Mouse (Mus musculus) CH12.LX (cell line): ENCODE results near the gene 4933402N22Rik. TPM values are rescaled to one million over a fixed set of nuclear protein-coding genes. Genes with fewer than 3 reads are reported as not detected.
"Not testable (repeated sequence)": the region's sequence is repeated elsewhere in the genome, so short reads cannot be mapped to it uniquely, and the experiment has no call there.

Source experiments
- DNase-seq: peaks from one replicate; pipeline ENCODE4 v3.0.0-alpha.2; 2013; ENCODE audit errors: extremely low read depth
- H3K27ac ChIP-seq: 2 replicates; pipeline ENCODE4 v1.5.1; 2012; ENCODE audit warnings: low read depth, mild to moderate bottlenecking, control low read depth, moderate library complexity; ENCODE audit not compliant: insufficient read depth
- H3K27me3 ChIP-seq: replicated peaks from 2 replicates; pipeline ENCODE3; 2012; ENCODE audit warnings: inconsistent platforms
- H3K36me3 ChIP-seq, 2 experiments: replicated peaks in 1 of 2; 2 replicates each; pipeline versions ENCODE3 to v1.6.1; 2012; ENCODE audit warnings: inconsistent platforms in 1 of 2, low read length in 1 of 2, mild to moderate bottlenecking in 1 of 2, mixed read lengths in 1 of 2, moderate library complexity in 1 of 2; ENCODE audit not compliant: control insufficient read depth in 1 of 2, insufficient read depth in 1 of 2
- H3K4me1 ChIP-seq, 2 experiments: 2 replicates each; pipeline ENCODE4 v1.6.1; 2012; ENCODE audit warnings: inconsistent platforms in 1 of 2, moderate library complexity in 1 of 2; ENCODE audit not compliant: insufficient read depth in 2 of 2, control insufficient read depth in 1 of 2
- H3K4me2 ChIP-seq: 2 replicates; pipeline ENCODE4 v1.6.1; 2012; ENCODE audit warnings: low read depth, mild to moderate bottlenecking, control low read depth; ENCODE audit not compliant: poor library complexity, insufficient read depth, severe bottlenecking
- H3K4me3 ChIP-seq, 3 experiments: fragments of 150-350 bp in 1 of 3; sonication (generic) in 1 of 3; replicated peaks in 1 of 3; 2 replicates each; pipeline versions ENCODE3 to v1.5.1; 2011 to 2012; ENCODE audit warnings: low read depth in 2 of 3, low read length in 2 of 3, mild to moderate bottlenecking in 2 of 3, moderate library complexity in 2 of 3, control low read depth in 1 of 3, improper control_type of control experiment in 1 of 3, inconsistent platforms in 1 of 3, mixed read lengths in 1 of 3; ENCODE audit not compliant: poor library complexity in 1 of 3
- H3K79me2 ChIP-seq: replicated peaks from 2 replicates; pipeline ENCODE4 v1.6.1; 2012; ENCODE audit warnings: mild to moderate bottlenecking, moderate library complexity; ENCODE audit not compliant: control insufficient read depth, poor library complexity, insufficient read depth, severe bottlenecking; ENCODE audit errors: extremely low read depth
- H3K9ac ChIP-seq: 2 replicates; pipeline ENCODE4 v1.6.1; 2012; ENCODE audit warnings: low read depth, mild to moderate bottlenecking, control low read depth, moderate library complexity; ENCODE audit not compliant: insufficient read depth
- H3K9me3 ChIP-seq: replicated peaks from 2 replicates; pipeline ENCODE3; 2012; ENCODE audit warnings: low read length, inconsistent platforms, mixed read lengths
- BHLHE40 ChIP-seq: IDR thresholded peaks from 2 replicates; pipeline ENCODE4 v1.6.1; 2011; ENCODE audit warnings: mild to moderate bottlenecking, low read depth, low read length, improper control_type of control experiment
- CHD2 ChIP-seq: IDR thresholded peaks from 2 replicates; pipeline ENCODE4 v1.6.1; 2011; ENCODE audit warnings: low read length, improper control_type of control experiment
- EP300 ChIP-seq: IDR thresholded peaks from 2 replicates; pipeline ENCODE4 v1.6.1; 2011; ENCODE audit warnings: low read length, improper control_type of control experiment
- IRF4 ChIP-seq: IDR thresholded peaks from 2 replicates; pipeline ENCODE4 v1.6.1; 2014; ENCODE audit warnings: low read depth, mild to moderate bottlenecking, inconsistent platforms, low read length, improper control_type of control experiment
- JUND ChIP-seq: conservative IDR thresholded peaks from 2 replicates; pipeline ENCODE4 v1.6.1; 2011; ENCODE audit warnings: low read depth, low read length, improper control_type of control experiment
- TCF12 ChIP-seq: IDR thresholded peaks from 2 replicates; pipeline ENCODE4 v1.6.1; 2014; ENCODE audit warnings: low read depth, mild to moderate bottlenecking, inconsistent platforms, low read length, improper control_type of control experiment
- dilution Hi-C: fragments of 300-500 bp; cut with MboI; formaldehyde crosslinking; loops from 2 replicates; pipeline ENCODE4 v1.14.3; 2020; ENCODE audit warnings: low sequenced_read_pairs; ENCODE audit not compliant: extremely low pct_unique_long_range_greater_than_20kb, extremely low pct_ligation_motif_present
- in situ Hi-C: fragments of 300-500 bp; cut with MboI; formaldehyde crosslinking; loops from 3 replicates; pipeline ENCODE4 v1.14.3; 2019; ENCODE audit warnings: low sequenced_read_pairs, low pct_ligation_motif_present, low pct_unique_long_range_greater_than_20kb, mixed read lengths
- polyA plus RNA-seq: library from polyadenylated mRNA; unstranded; fragments of >175 nt; gene quantifications from 2 replicates; pipeline ENCODE4 v1.2.1, GENCODE M21; 2012; ENCODE audit warnings: low read depth; ENCODE audit not compliant: insufficient read length
- total RNA-seq, 2 experiments: library from RNA; depleted of rRNA; stranded (reverse); fragments of 300-350 nt in 1 of 2; fragments of >200 nt in 1 of 2; gene quantifications; 2 replicates each; pipeline ENCODE4 v1.2.3; 2012 to 2014

The 4933402N22Rik gene
- 0.59 and 1.2 TPM in 2 replicates for total RNA-seq (2012; rRNA removed)
- total RNA-seq (2014; rRNA removed), result 0.34 TPM in 1 of 2 replicates, not detected in the other
- polyA plus RNA-seq, result 0.49 TPM in 1 of 2 replicates, not detected in the other

- H3K27me3 ChIP-seq, H3K36me3 ChIP-seq, dilution Hi-C loops, in situ Hi-C loops, H3K9me3 ChIP-seq, H3K4me2 ChIP-seq, H3K9ac ChIP-seq, DNase-seq, H3K27ac ChIP-seq, H3K4me1 ChIP-seq, H3K4me3 ChIP-seq, H3K79me2 ChIP-seq: not testable (repeated sequence)
Observed at GRCm38 (mm10) chr5:11917743-11918142, at the start of gene 4933402N22Rik. TSS of gene 4933402N22Rik (plus strand) at chr5:11918043.

GRCm38 (mm10) chr5:11923790-11924189, 5.9 kb downstream of the 4933402N22Rik start:
- H3K79me2 ChIP-seq, H3K4me2 ChIP-seq, DNase-seq, H3K27me3 ChIP-seq, in situ Hi-C loops, H3K4me3 ChIP-seq, dilution Hi-C loops, H3K36me3 ChIP-seq, H3K4me1 ChIP-seq, H3K27ac ChIP-seq, H3K9ac ChIP-seq, H3K9me3 ChIP-seq: not testable (repeated sequence)
- TF ChIP-seq TCF12, result peak; percentile 74; the same call in 1 of the 2 replicates
- TF ChIP-seq BHLHE40, result peak; percentile 25; the same call in 1 of the 2 replicates
- TF ChIP-seq JUND, result 0 out of 2 replicates have a peak, but pooled peaks have one; percentile 25
- peak; percentile 61 for TF ChIP-seq EP300
- peak; percentile 61 for TF ChIP-seq IRF4
- TF ChIP-seq CHD2, result 0 out of 2 replicates have a peak, but pooled peaks have one; percentile 34

Other genes starting within 250 kb of the 4933402N22Rik start
- 0.34 TPM in 1 of 2 replicates, not detected in the other for gene Gm8922, start 236.1 kb upstream of the 4933402N22Rik start, total RNA-seq (2012; rRNA removed)
- 0.21 and 0.34 TPM in 2 replicates for gene Gm8922, start 236.1 kb upstream of the 4933402N22Rik start, total RNA-seq (2014; rRNA removed)
- gene Gm8922, start 236.1 kb upstream of the 4933402N22Rik start, polyA plus RNA-seq, result not detected in 2 replicates
- gene Gm8926, start 147.5 kb upstream of the 4933402N22Rik start, total RNA-seq (2012; rRNA removed), result 1.1 and 2.4 TPM in 2 replicates
- gene Gm8926, start 147.5 kb upstream of the 4933402N22Rik start, total RNA-seq (2014; rRNA removed), result not detected in 2 replicates
- not detected in 2 replicates for gene Gm8926, start 147.5 kb upstream of the 4933402N22Rik start, polyA plus RNA-seq
- gene Gm6465, start 72.5 kb upstream of the 4933402N22Rik start, total RNA-seq (2012; rRNA removed), result 0.38 and 0.55 TPM in 2 replicates
- not detected in 2 replicates for gene Gm6465, start 72.5 kb upstream of the 4933402N22Rik start, total RNA-seq (2014; rRNA removed)
- gene Gm6465, start 72.5 kb upstream of the 4933402N22Rik start, polyA plus RNA-seq, result not detected in 2 replicates